Mouse (Mus musculus) liver, embryonic 11.5 days (tissue): Measurements from ENCODE around the gene Flt3. TPM values are rescaled to one million over a fixed set of nuclear protein-coding genes. Genes with fewer than 3 reads are reported as not detected.

Source experiments
- ATAC-seq: fragments of 200-750 bp; cut with Nextera tagmentation; replicated peaks from 2 replicates; pipeline ENCODE4 v1.8.0; 2017; ENCODE audit warnings: moderate number of reproducible peaks, mild to moderate bottlenecking, moderate TSS enrichment, moderate library complexity; ENCODE audit not compliant: low FRiP score
- DNase-seq: peaks from one replicate; pipeline ENCODE4 v3.0.0-alpha.2; 2017; ENCODE audit warnings: low spot score
- H3K27ac ChIP-seq: fragments of 300-500 bp; sonication (generic); 2 replicates; pipeline ENCODE4 v1.5.1; 2014; ENCODE audit warnings: mild to moderate bottlenecking, low read depth, low read length, control low read depth
- H3K27me3 ChIP-seq: fragments of 300-500 bp; sonication (generic); replicated peaks from 2 replicates; pipeline ENCODE4 v1.6.1; 2014; ENCODE audit warnings: low read length, mixed read lengths; ENCODE audit not compliant: control insufficient read depth, insufficient read depth
- H3K36me3 ChIP-seq: fragments of 300-500 bp; sonication (generic); 2 replicates; pipeline ENCODE4 v1.6.1; 2014; ENCODE audit warnings: mild to moderate bottlenecking, low read length, moderate library complexity, mixed read lengths; ENCODE audit not compliant: control insufficient read depth, insufficient read depth
- H3K4me1 ChIP-seq: fragments of 300-500 bp; sonication (generic); replicated peaks from 2 replicates; pipeline ENCODE4 v1.6.1; 2014; ENCODE audit warnings: low read length, mixed read lengths; ENCODE audit not compliant: control insufficient read depth, insufficient read depth
- H3K4me2 ChIP-seq: fragments of 300-500 bp; sonication (generic); 2 replicates; pipeline ENCODE4 v1.6.1; 2014; ENCODE audit warnings: mild to moderate bottlenecking, control low read depth, moderate library complexity
- H3K4me3 ChIP-seq: fragments of 300-500 bp; sonication (generic); 2 replicates; pipeline ENCODE4 v1.5.1; 2014; ENCODE audit warnings: low read depth, low read length, control low read depth
- H3K9ac ChIP-seq: fragments of 300-500 bp; sonication (generic); 2 replicates; pipeline ENCODE4 v1.6.1; 2014; ENCODE audit warnings: low read depth, low read length, control low read depth
- H3K9me3 ChIP-seq: fragments of 300-500 bp; sonication (generic); 2 replicates; pipeline ENCODE4 v1.6.1; 2016; ENCODE audit warnings: low read length, inconsistent platforms, mixed read lengths; ENCODE audit not compliant: control insufficient read depth
- WGBS: fragments of 180-500 bp; shearing (Covaris S2); extraction: QIAGEN DNeasy Blood & Tissue Kit; methylation state at CpG from one replicate; pipeline ENCODE4 v1.1.7; 2014; 5-methylcytosine and 5-hydroxymethylcytosine counted together
- polyA plus RNA-seq: library from polyadenylated mRNA; unstranded; fragments of >200 nt; fragmentation: Nextera tagmentation; extraction: Ambion mirVana; gene quantifications from 2 replicates; pipeline ENCODE4 v1.2.1, GENCODE M21; 2014

Flt3 gene
- polyA plus RNA-seq, 1 experiment from 2014 or later = 1.8 TPM

- H3K4me3 ChIP-seq = peak overlapping the region; percentile 26
- H3K4me2 ChIP-seq = peak overlapping the region; percentile 54
- H3K36me3 ChIP-seq = no peaks in the 10 kb centered on the region
- H3K9me3 ChIP-seq = no peaks in the 10 kb centered on the region
- peaks cover 91% of the 10 kb centered on the region for H3K27me3 ChIP-seq
- no peak for DNase-seq
- WGBS = 2% methylated on average over 4 of the region's 4 CpGs
- ATAC-seq = peak; percentile 39
- no peak overlapping the region; the same call in 1 of the 2 replicates for H3K9ac ChIP-seq
- no peak overlapping the region for H3K27ac ChIP-seq
- H3K4me1 ChIP-seq = no peaks in the 10 kb centered on the region; the same call in none of the 2 replicates
Measured at GRCm38 (mm10) chr5:147300001-147300363, 100.3 kb downstream of the Flt3 start.

- Histone ChIP-seq H3K27ac (peak overlapping the region; percentile 68), H3K4me1 (no peaks in the 10 kb centered on the region; the same call in 1 of the 2 replicates), H3K9ac (no peak overlapping the region; the same call in 1 of the 2 replicates), H3K9me3 (no peaks in the 10 kb centered on the region), H3K4me2 (peak overlapping the region; percentile 54), H3K36me3 (no peaks in the 10 kb centered on the region), H3K27me3 (peaks cover 91% of the 10 kb centered on the region), H3K4me3 (peak overlapping the region; percentile 26)
- ATAC-seq (peak; percentile 80), DNase-seq (no peak)
- WGBS = 1% methylated on average over 41 of the region's 41 CpGs
Measured at GRCm38 (mm10) chr5:147299255-147300000, 100.9 kb downstream of the Flt3 start.

GRCm38 (mm10) chr5:147297249-147297648, 103.0 kb downstream of the Flt3 start:
- no peak overlapping the region for H3K27ac ChIP-seq
- H3K27me3 ChIP-seq = peaks cover 87% of the 10 kb centered on the region
- peaks cover 8% of the 10 kb centered on the region for H3K4me1 ChIP-seq
- H3K4me2 ChIP-seq = no peak overlapping the region
- no peak for ATAC-seq
- 50% methylated on average over 5 of the region's 5 CpGs for WGBS
- no peaks in the 10 kb centered on the region for H3K9me3 ChIP-seq
- no peaks in the 10 kb centered on the region for H3K36me3 ChIP-seq
- no peak overlapping the region for H3K9ac ChIP-seq
- no peak overlapping the region for H3K4me3 ChIP-seq
- no peak for DNase-seq

GRCm38 (mm10) chr5:147294121-147294520, 106.2 kb downstream of the Flt3 start:
- Histone ChIP-seq H3K9ac (no peak overlapping the region), H3K4me3 (no peak overlapping the region), H3K4me2 (peak overlapping the region; percentile 31; the same call in 1 of the 2 replicates), H3K4me1 (peaks cover 14% of the 10 kb centered on the region), H3K27me3 (peaks cover 59% of the 10 kb centered on the region), H3K27ac (no peak overlapping the region), H3K9me3 (no peaks in the 10 kb centered on the region), H3K36me3 (no peaks in the 10 kb centered on the region)
- no peak for ATAC-seq
- DNase-seq = no peak
- 9% methylated on average over 20 of the region's 20 CpGs for WGBS

- H3K4me1 ChIP-seq = peaks cover 14% of the 10 kb centered on the region
- peaks cover 51% of the 10 kb centered on the region for H3K27me3 ChIP-seq
- no peaks in the 10 kb centered on the region for H3K9me3 ChIP-seq
- peak overlapping the region; percentile 46 for H3K4me2 ChIP-seq
- WGBS = 13% methylated on average over 17 of the region's 18 CpGs
- ATAC-seq (peak; percentile 78), DNase-seq (peak; percentile 86)
- no peak overlapping the region for H3K9ac ChIP-seq
- H3K27ac ChIP-seq = no peak overlapping the region
- H3K36me3 ChIP-seq = no peaks in the 10 kb centered on the region
- H3K4me3 ChIP-seq = no peak overlapping the region
Measured at GRCm38 (mm10) chr5:147293127-147293910, 107.0 kb downstream of the Flt3 start.

GRCm38 (mm10) chr5:147292506-147293120, 107.7 kb downstream of the Flt3 start:
- Histone ChIP-seq H3K27me3 (peaks cover 44% of the 10 kb centered on the region), H3K4me2 (peak overlapping the region; percentile 46), H3K4me1 (peaks cover 14% of the 10 kb centered on the region), H3K4me3 (no peak overlapping the region), H3K9me3 (no peaks in the 10 kb centered on the region), H3K27ac (no peak overlapping the region), H3K36me3 (no peaks in the 10 kb centered on the region), H3K9ac (no peak overlapping the region)
- 25% methylated on average over 13 of the region's 13 CpGs for WGBS
- no peak for DNase-seq
- 0 out of 2 replicates have a peak, but pooled peaks have one; percentile 8 for ATAC-seq

GRCm38 (mm10) chr5:147291764-147292505, 108.4 kb downstream of the Flt3 start:
- Histone ChIP-seq H3K9me3 (no peaks in the 10 kb centered on the region), H3K4me2 (peak overlapping the region; percentile 46), H3K9ac (no peak overlapping the region), H3K36me3 (no peaks in the 10 kb centered on the region), H3K27me3 (peaks cover 38% of the 10 kb centered on the region), H3K27ac (no peak overlapping the region), H3K4me3 (0 out of 2 replicates have a peak overlapping the region, but pooled peaks have one; percentile 3), H3K4me1 (peaks cover 14% of the 10 kb centered on the region)
- ATAC-seq = no peak
- WGBS = 19% methylated on average over 16 of the region's 16 CpGs
- DNase-seq = no peak

GRCm38 (mm10) chr5:147284365-147284764, 115.9 kb downstream of the Flt3 start:
- ATAC-seq (no peak), DNase-seq (no peak)
- peaks cover 16% of the 10 kb centered on the region for H3K27me3 ChIP-seq
- no peaks in the 10 kb centered on the region for H3K4me1 ChIP-seq
- no peak overlapping the region for H3K4me2 ChIP-seq
- no peak overlapping the region for H3K27ac ChIP-seq
- H3K9ac ChIP-seq = no peak overlapping the region
- H3K4me3 ChIP-seq = no peak overlapping the region
- H3K9me3 ChIP-seq = no peaks in the 10 kb centered on the region
- H3K36me3 ChIP-seq = no peaks in the 10 kb centered on the region
- WGBS = 69% methylated on average over 4 of the region's 4 CpGs
